Mouse (Mus musculus) fat pad, adult 2 months (tissue): Measurements from ENCODE around the gene Mlc1.

Experiments used
- DNase-seq: peaks from one replicate; pipeline ENCODE4 v3.0.0-alpha.2; 2011; ENCODE audit warnings: low read depth, low spot score; ENCODE audit errors: extremely low read depth

Mlc1 gene

DNA sequence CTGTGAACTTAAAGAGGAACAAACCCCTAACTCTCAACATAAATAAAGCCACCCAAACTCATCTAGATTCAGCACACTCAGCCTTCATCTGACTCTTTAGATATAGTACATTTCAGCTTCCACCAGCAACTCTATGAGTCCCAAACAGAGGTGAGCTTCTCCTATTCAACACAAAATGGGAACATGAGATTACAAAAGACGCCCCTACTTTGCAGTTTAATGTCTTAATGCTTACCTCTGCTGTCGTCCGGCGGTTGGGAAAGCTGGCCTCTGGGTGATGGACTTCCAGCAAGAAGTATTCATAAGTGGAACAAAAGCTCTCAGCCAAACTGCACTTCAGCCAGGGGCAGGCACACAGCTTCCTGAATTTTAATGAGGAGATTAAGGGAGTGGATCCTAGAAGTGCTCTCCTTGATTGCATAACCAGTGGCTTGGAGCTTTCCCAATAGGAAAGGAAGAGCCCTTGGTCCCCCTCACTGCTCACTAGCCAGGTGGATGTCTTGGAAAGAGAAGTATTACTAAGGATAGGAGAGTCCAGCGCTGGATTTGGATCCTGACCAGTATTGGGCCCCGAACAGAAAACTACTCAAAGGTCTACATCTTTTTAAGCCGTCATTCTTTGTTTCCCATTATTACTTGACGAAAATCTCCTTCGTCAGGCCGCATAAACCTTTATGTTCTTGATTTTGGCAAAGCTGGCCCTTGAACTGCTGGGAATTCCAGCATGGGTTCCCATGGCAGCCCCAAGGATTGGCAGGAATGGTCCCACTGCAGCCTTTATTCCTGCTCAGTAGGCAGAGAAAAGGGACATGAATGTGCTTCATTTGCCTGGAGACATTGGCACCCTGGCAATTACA is at the start of gene Mlc1:
Gene Mlc1 (minus strand): TSS at position 727 of the 857 bp plus-strand sequence.
- peak; percentile 89 for DNase-seq

DNA sequence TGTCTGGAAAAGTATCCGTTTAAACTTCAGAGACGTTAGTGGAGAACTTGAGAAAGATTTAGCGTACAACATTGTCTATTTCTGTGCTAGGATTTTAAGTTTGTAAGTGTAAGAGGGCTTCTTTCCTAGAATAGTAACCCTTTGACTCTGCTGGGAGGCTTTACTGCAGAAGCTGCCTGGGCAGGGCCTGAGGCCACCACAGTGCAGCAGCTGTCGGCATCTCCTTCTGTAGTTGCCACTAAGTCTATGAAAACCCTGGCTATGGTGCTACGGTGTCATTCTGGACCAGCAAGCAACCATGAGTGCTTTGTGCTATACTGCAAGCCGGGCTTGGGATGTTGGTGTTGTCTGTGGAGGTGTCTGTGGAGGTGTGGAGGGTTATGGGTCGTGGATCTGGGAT is 41.7 kb upstream of the Mlc1 start:
- DNase-seq: no peak

DNA sequence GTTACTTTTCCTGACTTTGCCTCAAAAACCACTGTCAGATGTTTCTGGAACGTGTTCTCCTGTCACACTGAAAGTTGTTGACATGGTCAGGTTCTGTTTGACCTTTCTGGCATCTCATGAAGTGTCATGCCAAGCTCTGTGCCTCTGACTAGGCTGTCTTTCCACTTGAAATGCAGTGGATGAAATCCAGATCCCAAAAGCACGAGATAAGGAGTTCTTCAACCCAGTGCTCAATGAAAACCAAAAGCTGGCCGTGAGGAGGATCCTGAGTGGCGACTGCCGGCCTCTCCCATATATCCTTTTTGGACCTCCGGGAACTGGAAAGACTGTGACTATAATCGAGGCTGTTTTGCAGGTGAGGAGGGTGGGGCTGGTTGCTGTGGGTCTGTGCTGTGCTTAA is 41.3 kb upstream of the Mlc1 start:
- no peak for DNase-seq

DNA sequence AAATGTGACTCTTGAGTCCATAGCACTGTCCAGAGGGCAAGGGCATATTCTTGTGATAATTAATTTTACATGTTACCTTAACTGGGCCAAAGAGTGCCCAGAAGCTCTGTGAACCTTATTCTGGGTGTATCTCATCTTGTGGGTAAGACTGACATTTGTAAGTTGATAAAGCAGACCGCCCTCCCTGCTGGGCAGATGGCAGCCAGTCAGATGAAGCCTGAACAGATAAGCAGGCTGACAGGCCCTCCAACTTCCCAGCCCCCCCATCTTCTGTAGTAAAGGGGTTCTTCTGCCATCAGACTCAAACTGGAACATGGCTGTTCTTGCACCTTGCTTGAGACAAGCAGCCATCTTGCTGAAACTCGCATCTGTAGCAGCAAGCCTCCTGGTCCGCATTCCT is 37.9 kb upstream of the Mlc1 start:
- no peak for DNase-seq

DNA sequence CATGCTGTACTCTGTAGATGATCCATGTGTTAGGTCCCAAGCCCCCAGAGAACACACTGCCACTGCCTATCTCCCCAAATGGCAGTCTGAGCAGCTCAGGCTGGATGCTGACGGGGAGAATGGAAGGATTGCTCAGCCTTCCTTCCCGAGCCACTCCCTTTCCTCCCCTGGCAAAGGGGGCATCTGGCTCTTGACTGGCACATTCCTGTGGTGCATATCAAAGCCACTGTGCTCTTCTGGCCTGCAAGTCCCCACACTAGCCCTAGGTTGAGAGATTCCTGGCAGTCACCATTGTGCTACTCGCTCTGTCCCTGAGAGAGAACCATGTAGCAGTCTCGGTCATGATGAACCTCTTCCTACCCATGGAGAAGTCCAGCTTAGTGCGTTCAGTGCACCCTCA is 29.0 kb upstream of the Mlc1 start:
- DNase-seq: no peak

DNA sequence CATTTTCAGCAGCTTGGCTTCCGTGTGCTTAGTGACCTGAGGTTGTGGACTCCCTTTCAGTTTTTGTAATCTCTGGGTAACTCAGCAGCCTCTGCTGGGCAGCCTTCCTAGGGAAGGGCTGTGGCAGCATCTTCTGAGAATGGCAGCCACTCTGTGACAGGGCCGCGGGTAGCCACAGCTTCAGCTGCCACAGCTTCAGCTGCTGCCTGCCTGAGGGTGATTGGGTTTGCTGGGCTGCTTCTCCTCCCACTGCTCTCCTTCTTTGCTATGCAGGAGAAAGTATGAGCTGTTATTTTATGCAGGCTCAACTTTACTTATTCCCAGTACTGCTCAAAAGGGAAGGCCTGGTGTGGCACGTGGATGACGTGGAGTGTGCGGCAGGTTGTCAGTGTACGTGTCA is 28.2 kb upstream of the Mlc1 start:
- DNase-seq: no peak

DNA sequence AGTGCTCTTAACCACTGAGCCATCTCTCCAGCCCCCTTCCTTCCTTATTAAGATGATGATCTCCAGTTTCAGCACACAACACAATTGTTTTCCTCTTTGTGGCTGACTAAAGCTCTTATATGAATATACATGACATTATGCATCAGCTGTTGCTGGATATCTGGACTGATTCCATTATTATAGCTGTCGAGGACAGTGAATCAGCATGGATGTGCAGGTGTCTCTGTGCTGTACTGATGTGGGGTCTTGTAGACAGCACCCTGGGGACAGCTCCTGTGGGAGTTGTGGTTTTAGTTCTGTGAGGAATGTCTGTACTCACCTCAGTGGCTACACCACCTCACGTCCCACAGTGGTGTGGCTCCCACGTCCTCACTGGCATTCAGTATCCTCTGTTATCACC is 22.4 kb upstream of the Mlc1 start:
- DNase-seq: no peak

DNA sequence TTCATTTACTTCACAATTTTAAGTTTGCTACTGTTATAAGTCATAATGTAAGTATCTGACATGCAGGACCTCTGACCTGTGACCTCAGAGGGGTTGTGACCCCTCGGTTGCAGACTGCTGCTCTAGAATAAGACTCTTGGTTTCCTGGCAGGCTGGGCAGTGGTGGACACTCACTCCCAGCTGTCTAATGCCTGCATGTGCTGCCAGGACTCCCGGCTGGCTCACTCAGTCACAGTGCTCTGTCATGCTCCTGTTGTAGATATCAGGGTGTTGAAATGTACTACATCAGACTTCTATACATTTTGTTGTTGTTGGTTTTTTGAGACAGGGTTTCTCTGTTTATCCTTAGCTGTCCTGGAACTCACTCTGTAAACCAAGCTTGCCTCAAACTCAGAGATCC is 21.6 kb upstream of the Mlc1 start:
- DNase-seq: no peak

DNA sequence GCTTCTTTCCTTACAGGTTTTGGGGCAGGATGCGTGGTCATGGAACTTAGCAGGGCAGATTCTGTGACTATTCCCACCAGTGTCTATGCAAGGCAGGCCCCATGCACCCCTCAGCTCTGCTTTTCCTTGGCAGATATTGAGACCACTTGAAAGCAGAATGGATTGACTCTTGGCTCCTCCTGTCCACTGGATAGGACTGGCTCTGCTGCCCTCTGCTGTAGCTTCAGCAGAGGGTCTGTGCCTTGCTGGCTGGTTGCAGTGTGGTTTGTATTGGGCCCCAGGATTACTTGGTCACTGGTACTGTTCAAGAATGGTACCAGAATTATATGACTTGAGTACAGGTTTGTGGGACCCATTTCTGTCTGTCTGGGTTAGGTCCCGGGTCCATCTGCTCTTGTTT is 20.3 kb upstream of the Mlc1 start:
- no peak for DNase-seq

DNA sequence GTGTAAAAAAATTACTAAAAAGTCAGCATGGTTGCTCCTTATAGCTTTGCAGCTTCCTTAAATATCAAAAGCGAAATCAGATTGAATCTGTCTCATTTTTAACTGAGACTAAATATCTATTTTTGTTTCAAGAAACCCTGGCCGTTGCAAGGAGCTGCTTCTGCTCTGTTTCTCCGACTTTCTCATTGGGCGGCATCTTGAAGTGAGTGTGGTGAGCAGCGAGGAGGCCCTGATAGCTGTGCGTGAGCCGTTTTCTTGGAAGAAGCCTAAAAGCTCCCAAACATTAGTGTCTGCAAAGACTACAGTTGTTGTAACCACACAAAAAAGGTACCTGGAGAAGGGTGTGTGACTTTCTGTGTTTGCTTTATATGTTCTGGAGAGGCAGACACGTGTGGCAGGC is 19.8 kb upstream of the Mlc1 start:
- no peak for DNase-seq

DNA sequence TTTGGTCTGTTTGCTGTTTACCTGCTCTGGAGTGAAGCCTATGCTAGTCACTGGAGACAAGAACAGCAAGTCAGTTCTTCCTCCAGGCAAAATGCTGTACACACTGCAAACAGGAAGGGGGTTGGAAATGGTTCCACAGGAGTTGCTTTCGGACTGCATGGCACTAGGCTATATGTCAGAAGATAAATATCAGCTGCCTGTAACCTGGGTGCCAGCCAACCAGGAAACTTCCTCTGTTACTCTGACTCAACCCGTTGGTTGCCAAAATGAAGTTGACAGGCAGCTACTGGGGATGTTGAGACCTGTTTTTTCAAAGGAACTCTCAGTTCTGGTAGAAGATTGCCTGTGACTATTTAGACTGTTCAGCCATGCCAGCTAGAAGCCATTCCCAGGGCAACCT is 10.4 kb upstream of the Mlc1 start:
- peak; percentile 88 for DNase-seq

DNA sequence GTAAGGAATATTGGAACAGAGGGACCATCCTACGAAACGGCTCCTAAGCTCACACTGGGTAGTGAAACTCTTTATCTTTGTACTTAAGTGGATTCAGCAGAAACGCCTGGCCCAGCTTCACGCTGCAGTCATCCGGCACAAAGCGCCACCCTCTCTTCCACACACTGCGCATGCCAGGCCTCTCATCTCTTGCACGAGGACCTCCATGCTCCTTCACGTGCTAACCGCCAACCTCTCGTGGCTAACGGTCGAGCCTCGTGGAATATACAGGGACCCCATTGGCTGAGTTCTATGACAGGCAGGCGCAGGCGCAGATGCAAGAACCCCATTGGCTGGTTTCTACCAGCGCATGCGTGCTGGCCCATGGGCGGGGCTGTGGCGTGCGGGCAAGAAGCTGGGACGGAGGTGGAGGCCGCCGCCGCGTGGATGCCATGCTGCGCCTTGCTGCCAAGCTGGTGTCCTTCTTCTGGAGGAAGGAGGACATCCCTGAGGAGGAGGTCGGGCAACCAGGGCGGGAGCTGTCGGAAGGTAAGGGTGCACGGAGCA is 3.8 kb upstream of the Mlc1 start, which contains the start of gene Mov10l1:
Gene Mov10l1 (plus strand): TSS at position 376 of the 546 bp plus-strand sequence.
- no peak for DNase-seq

DNA sequence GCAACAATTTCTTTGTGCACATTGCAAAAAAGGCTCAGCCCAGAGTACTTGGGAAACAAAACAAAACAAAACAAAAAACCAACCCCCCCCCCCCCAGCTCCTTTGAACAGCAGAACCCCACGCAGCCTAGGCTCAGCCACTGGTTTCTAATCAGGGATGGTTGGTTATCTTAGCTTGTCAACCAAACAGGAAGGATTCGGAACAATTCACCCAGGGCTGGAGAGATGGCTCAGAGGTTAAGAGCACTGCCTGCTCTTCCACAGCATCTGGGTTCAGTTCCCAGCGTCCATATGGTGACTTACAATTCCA is 285 bp upstream of the Mlc1 start:
- peak; percentile 72 for DNase-seq

DNA sequence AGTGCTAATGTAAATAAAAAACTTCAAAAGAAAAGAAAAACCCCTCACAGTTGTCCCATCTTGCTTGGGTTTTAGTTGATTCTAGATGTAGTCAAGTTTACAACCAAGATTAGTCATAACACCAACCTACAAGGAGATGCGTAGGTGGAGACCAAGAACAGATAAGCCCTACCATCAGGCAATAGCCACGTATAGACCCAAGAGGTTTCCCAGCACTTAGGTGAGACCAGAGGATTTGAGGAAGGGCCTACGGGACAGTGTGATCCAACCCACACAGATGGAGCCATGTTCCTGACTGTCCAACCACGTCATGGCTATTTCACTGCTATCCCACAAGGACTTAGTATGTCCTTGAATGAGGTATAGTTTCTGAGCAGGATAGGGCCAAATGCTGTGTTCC is 6.5 kb downstream of the Mlc1 start:
- peak; percentile 71 for DNase-seq

DNA sequence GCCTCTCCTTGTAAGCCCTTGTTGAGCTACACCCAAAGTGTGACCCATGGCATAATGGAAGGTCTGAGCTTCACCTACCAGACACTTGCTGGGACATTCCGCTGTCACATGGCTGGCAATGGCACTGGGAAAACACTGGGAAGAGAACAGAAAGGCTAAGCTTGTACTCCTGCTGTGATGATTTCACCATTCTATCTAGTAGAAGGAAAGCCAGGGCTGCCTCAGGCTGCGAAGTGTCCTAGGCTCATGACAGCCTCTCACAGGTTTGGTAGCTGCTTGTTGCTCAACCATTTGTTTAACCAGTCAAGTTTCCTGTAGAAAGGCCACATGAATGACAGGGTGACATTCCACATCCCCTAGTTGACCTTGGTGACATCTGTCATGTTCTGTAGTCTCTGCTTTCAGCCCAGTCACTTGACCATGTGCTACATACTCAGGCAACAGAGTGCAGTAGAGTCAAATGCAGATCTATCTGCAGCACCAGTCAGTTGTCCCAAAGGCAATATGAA is 14.7 kb downstream of the Mlc1 start:
- DNase-seq: peak; percentile 82

DNA sequence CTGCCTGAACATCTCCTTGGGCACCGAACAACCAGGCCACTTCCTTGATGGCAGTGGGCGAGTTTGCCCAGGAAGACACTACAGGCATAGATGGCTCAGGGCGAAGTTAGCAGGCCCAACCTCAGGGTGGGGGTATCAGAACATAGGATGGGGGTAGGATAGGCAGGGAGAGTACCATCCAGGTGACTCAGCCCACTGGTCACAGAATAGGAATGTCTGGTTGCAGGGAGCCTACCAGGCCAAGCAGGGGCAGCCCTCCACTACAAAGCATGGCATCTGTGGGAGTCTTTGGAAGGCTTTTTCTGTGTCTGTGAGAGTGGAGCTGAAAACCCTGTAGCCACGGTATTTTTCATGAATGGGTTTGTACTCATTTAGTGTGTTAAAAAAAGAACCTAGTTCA is 21.3 kb downstream of the Mlc1 start:
- DNase-seq: no peak

DNA sequence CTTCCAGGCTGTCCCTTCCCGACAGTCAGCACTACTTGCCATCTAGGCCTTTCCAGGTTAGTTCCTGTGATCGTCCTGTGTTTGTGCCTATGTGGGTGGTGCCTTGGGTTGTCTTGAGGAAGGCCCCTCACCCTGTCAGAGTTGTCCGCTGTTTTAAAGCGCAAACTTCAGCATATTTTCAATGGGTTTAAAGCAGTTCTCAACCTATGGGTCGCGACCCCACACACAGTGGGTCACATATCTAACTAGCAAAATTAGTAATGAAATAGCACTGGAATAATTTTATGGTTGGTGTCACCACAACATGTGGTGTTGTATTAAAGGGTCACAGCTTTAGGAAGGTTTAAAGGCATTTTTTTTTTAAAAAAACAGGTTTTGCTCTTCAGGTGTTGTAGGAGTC is 23.5 kb downstream of the Mlc1 start:
- no peak for DNase-seq

DNA sequence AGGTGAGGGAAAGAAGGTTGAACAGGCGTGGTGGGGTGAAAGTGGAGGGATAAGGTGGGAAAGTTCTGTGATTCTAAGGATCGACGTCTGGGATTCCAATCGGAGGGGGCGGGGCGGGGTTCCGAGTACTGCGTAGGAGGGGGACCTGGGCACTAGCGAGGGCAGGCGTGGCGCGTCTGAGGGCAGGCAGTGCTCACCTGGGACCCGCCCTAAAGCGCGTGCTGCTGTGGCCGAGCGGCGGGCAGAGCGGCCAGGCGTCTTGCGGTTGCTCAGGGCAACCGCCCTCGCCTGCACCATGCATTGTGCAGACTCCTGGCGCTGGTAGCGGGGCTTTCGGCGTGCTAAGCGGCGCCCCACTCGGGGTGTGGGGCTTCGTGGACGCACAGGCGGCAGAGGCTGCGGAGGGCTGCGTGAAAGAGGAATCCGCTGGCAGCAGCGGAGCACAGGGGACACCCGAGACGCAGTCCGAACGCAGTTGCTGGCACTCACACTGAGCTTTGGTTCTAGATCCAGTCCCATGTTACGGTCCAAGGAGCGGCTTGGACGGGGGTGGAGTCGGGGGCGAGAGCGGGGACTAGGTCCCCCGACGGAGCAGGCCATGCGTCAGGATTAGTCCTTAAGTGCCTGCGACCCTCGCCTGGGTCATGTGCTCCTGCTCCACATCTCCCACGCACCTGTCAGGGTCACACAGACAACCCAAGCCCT is 24.3 kb downstream of the Mlc1 start, which contains the start of gene Ttll8:
Gene Ttll8 (minus strand): TSS at position 51 of the 705 bp plus-strand sequence.
- no peak for DNase-seq

DNA sequence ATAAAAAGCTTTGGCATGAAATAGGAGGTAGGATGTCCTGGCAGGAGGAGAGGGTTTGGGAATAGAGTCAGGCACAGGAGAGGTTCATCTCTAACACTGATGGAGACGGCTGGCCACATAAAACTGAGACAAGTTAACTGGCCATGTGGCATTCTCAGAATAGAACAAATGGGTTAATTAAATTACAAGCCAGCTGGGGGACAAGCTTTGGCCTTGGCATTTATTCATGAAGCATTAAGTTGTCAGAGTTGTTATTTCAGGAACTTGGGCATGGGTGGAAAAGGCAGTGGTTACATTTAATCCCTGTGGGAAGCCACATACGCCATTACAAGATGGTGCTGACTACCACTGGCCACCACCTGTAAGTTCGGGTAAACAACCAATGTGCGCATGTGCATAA is 27.6 kb downstream of the Mlc1 start:
- no peak for DNase-seq

DNA sequence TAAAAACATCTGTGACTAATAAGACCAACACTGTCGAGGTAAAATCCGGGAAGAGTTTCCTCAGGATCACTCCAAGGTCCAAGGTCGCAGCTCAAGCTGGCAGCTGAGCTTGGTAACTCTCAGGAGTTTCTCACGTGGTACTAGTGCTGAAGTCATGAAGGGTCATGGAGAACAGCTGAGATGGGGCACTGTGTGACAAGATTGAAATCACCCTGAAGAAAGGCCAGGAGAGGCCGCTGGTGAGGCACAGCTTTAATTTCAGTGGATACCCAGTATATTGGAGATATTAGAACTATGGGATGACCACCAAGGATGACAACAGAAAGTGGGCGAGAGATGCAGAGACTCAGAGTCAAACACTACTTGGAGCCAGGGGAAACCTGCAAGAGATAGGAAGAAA is 32.0 kb downstream of the Mlc1 start:
- DNase-seq: no peak

DNA sequence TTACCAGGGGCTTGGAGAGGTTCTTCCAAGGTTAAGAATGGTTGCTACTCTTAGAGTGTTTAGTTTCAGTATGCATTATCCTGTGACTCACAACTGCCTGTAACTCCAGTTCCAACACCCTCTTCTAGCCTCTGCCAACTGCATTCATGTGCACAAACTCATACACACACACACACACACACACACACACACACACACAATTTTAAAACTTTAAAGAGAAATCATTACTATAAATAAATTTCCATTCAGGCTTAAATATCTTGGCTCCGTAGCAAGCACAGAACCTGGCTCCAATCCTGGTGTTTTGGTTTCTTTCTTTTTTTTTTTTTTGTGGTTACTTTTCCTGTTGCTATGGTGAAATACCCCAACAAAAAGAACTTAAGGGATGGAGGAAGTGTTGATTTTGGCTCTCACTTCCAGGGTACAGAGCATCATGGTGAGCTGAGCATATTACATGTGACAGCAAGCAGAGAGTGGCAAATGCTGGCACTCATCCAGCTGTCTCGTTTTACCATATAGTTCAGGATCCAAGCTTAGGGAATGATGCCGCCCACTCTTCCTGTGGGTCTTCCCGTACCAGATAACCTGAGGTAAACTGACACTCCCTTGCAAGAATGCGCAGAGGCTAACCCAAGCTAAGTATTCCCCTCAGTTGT is 34.8 kb downstream of the Mlc1 start:
- DNase-seq: no peak

DNA sequence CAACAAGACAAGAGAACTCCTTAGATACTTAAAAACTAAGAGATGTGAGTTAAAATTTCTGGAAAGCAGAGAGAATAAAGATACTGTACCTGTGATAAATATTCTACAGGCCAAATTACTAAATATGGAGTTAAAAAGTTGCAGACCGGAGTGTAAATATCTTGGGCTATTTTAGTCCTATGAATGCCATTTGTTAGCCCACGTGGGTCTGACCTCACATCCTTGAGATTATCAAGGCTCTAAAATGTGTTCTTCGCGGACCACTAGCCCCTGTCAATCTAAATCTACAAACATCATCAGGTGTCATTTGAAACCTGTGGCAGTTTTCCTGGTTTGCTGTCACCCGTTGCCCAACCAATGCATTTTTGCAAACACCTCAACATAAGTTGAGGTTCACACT is 36.0 kb downstream of the Mlc1 start:
- DNase-seq: no peak
